Mouse (Mus musculus): ENCODE measurements around the gene B3gnt9.

DNA sequence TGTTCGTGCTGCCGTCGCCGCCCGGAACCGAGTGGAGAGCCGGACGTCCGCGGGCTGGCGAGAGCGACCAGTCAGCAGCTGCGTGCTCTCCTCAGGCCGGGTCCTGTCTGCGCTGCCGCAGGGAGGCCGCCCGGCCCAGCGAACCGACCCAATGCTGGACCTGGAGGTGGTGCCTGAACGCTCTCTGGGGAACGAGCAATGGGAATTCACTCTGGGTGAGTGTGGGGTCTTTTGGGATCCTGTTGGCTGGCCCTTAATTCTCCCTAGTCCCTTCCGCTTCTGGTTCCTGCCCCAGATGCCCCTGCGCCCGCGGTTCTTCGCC, 29.7 kb downstream of the B3gnt9 start:
- no peak for TF ChIP-seq CTCF (IDR thresholded peaks at IDR 0.05; ENCODE audit: control insufficient read depth, insufficient read depth, low read length)
- TF ChIP-seq POLR2A (IDR thresholded peaks at IDR 0.05; ENCODE audit: borderline replicate concordance, control insufficient read depth, low read depth, low read length), result no peak

All from bone marrow, adult 2 months (tissue).